Mouse (Mus musculus) layer of hippocampus, postnatal 36 days (tissue): ENCODE results near the gene Arntl. TPM values are rescaled to one million over a fixed set of nuclear protein-coding genes. Genes with fewer than 3 reads are reported as not detected.

Source experiments
- DNase-seq, 2 experiments: peaks; one replicate each; pipeline ENCODE4 v3.0.0; 2022
- total RNA-seq, 2 experiments: library from RNA; stranded (reverse); gene quantifications; 2 replicates each; pipeline ENCODE4 v1.2.3; 2021

The Arntl gene
- total RNA-seq, 2 experiments from 2014 or later = 38.3 to 39.3 TPM

- peak in 1 of 2 experiments; percentile 13 for DNase-seq
These were observed 1.1 kb downstream of the Arntl start for GRCm38 (mm10) chr7:113208388-113208753.

- peak in 1 of 2 experiments; percentile 25 for DNase-seq
These were observed 3.2 kb downstream of the Arntl start for GRCm38 (mm10) chr7:113210441-113210840.

- peak in 1 of 2 experiments; percentile 1 for DNase-seq
These were observed 7.2 kb downstream of the Arntl start for GRCm38 (mm10) chr7:113214245-113215169.

GRCm38 (mm10) chr7:113216152-113216551, 8.9 kb downstream of the Arntl start:
- no peak for DNase-seq

GRCm38 (mm10) chr7:113219416-113219815, 12.2 kb downstream of the Arntl start:
- no peak for DNase-seq

- no peak for DNase-seq
These were observed 12.6 kb downstream of the Arntl start for GRCm38 (mm10) chr7:113219864-113220263.

GRCm38 (mm10) chr7:113220691-113221238, 13.5 kb downstream of the Arntl start:
- no peak for DNase-seq

- DNase-seq = no peak
These were observed 15.6 kb downstream of the Arntl start for GRCm38 (mm10) chr7:113222821-113223220.

GRCm38 (mm10) chr7:113224620-113225019, 17.4 kb downstream of the Arntl start:
- no peak for DNase-seq

- DNase-seq = no peak
These were observed 21.2 kb downstream of the Arntl start for GRCm38 (mm10) chr7:113228498-113228897.

GRCm38 (mm10) chr7:113236135-113236534, 28.9 kb downstream of the Arntl start:
- no peak for DNase-seq

GRCm38 (mm10) chr7:113238365-113238764, 31.1 kb downstream of the Arntl start:
- no peak for DNase-seq

GRCm38 (mm10) chr7:113239448-113240130, 32.3 kb downstream of the Arntl start:
- no peak for DNase-seq

GRCm38 (mm10) chr7:113240438-113240837, 33.2 kb downstream of the Arntl start:
- DNase-seq = no peak

GRCm38 (mm10) chr7:113241901-113242661, 34.8 kb downstream of the Arntl start:
- DNase-seq = no peak

GRCm38 (mm10) chr7:113242688-113243087, 35.4 kb downstream of the Arntl start:
- no peak for DNase-seq

- no peak for DNase-seq
These were observed 37.9 kb downstream of the Arntl start for GRCm38 (mm10) chr7:113245144-113245543.

GRCm38 (mm10) chr7:113246512-113246911, 39.2 kb downstream of the Arntl start:
- no peak for DNase-seq

GRCm38 (mm10) chr7:113247167-113247566, 39.9 kb downstream of the Arntl start:
- DNase-seq = no peak

- DNase-seq = peak; percentile 73 to 85
These were observed 42.0 kb downstream of the Arntl start for GRCm38 (mm10) chr7:113249134-113249825.

- DNase-seq = peak in 1 of 2 experiments; percentile 30
These were observed 43.2 kb downstream of the Arntl start for GRCm38 (mm10) chr7:113250433-113250991.
